Mouse (Mus musculus) embryonic fibroblast, embryonic 13.5 days (primary cell): Measurements from ENCODE around the gene Rhoj.

Experiments used
- CTCF ChIP-seq: IDR thresholded peaks from 2 replicates; pipeline ENCODE4 v1.5.1; 2011; ENCODE audit warnings: mild to moderate bottlenecking, control low read depth, low read length, moderate library complexity, borderline replicate concordance; ENCODE audit not compliant: insufficient read depth
- POLR2A ChIP-seq: IDR thresholded peaks from 2 replicates; pipeline ENCODE4 v1.6.1; 2011; ENCODE audit warnings: low read depth, mild to moderate bottlenecking, control low read depth, low read length, moderate library complexity

- TF ChIP-seq CTCF (no peak), POLR2A (no peak)
Observed at GRCm38 (mm10) chr12:75320441-75320925, 12.4 kb downstream of the Rhoj start.
